Mouse (Mus musculus) neutrophil, adult 65 days (primary cell): ENCODE results near the gene Nufip2. TPM values are rescaled to one million over a fixed set of nuclear protein-coding genes. Genes with fewer than 3 reads are reported as not detected.

Source experiments
- total RNA-seq: library from RNA; stranded (reverse); gene quantifications from 2 replicates; pipeline ENCODE4 v1.2.4, GENCODE M21; 2023

The Nufip2 gene
- 91.1 and 115 TPM in 2 replicates for total RNA-seq

DNA sequence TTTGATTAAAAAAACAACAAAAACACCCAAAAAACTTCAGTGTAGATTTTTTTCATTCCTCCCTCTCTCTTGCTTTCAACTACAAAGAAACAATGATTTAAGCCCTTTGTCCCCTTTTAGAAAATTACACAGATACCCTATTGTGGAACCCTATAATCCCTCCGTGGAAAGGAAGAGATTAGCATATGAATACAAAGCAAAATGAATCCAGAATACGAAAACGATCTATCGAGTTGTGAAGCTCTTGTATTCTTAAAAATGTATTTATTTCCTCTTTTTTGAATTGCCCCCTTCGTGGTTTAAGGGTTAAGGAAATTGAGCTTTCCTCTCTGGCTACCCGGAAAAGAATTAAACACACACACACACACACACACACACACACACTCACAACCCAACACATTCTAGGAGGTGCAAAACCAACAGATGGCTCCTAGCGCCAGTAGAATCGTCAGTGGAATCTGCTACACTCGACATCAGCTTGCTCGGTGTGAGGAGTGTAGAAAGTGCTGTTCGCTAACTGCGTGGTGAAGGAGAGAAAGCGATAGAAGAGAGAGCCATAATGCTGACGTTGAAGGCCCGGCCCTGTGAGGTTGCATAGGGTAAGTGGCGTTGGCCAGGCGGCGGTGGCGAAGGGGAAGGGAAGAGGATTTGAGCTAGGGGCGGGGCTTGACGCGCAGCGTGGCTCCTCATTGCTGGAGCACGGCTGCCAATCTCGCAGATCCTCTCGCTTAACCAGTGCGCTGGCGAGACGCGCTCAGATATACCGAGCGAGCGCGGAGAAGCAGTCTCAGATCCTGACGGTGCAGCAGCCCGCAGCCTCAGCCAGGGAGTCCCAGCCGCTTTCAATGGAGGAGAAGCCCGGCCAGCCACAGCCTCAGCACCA, at the start of gene Nufip2:
Nufip2 (plus strand) TSS at position 773 of the 883 bp plus-strand sequence.

DNA sequence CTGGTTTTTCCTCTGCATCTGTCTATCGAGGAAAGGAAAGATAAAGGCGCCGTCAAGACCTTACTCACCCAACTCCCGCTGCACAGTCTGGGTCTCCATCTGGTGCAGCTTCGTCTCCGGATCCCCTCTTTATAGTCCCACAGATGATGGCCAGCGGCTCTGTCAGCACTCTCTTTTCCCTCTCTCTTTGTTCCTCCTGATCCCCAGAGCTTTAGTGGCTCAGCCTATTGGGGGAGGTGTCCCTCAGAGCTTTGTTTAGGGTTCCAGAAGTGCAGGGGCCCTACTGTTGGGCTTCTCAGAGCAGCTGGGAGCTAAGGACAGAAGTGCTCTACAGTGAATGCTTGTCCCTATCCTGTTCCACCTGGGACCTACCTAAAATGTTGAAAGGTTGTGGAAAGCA, 39.2 kb downstream of the Nufip2 start, which contains the start of gene Cryba1:
Cryba1 (minus strand) TSS at position 101 of the 400 bp plus-strand sequence.

DNA sequence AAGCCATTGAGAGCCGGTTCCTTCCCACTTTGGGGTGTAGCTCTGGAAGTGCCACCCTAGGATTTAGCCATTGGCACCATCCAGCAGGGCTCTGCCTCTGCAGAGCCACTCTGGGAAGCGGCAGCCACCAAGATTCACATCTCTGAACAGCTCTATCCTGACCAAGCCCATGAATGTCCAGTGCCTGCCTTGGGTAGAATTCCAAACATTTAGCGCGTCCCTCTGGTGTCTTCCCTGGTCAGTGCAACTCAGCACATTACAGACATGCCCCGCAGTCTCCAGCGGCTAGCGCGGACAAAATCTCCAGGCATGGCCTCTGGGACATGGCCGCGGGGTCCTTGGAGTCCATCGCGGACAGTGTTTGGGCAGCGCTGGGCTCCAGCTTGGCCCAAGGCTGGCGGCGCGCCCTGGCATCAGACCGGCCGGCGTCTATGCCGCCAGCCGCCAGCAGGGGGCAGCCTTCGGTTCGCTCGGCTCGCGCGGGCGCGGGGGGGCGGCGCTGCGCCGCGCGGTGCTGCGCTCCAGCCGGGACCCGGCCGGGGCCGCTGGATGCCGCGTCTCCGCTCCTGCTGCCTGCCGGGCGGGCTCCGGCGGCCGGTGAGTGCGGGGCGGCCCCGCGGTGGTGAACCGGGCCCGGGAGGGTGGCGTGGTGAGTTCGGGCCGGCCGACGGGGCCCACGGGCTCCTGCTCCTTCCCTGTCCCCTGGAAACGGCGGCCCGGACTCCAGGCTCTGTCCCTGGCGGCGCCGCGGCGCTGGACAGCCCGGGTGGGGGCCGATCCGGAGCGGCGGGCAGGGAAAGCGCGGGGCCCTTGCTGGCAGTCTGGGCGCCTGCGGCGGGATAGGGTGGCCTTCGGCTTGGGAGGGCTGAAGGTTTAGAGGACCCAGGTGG, 77.1 kb downstream of the Nufip2 start, which contains the start of gene Myo18a:
Myo18a (plus strand) TSS at position 464 of the 890 bp plus-strand sequence.

DNA sequence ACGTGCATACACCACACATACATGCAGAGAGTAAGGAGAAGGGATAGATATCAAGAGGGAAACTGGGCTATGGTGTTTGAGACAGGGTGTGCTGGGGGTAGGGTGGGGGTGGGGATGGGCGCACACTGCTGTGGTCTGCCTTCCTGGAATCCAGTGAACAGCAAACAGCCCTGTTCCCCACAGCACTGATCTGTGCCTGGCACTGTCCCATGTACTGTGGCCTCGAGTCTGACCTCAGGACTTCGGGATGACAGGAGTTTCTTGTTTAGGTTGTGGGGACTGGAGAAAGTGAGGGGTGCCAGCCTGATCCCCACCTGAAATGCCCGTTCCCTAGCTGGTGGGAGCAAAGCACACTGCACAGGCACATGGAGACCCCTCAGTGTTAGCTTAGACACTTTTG, 101.8 kb downstream of the Nufip2 start, which contains the start of gene Gm10277:
Gm10277 (minus strand) TSS at position 41 of the 400 bp plus-strand sequence.

Other genes starting within 250 kb of the Nufip2 start
- gene Coro6, start 223.7 kb upstream of the Nufip2 start, total RNA-seq = 0.23 and 0.38 TPM in 2 replicates
- gene Ankrd13b, start 196.5 kb upstream of the Nufip2 start, total RNA-seq = 1.2 and 2.9 TPM in 2 replicates
- gene Git1, start 192.6 kb upstream of the Nufip2 start, total RNA-seq = 26.8 and 36.2 TPM in 2 replicates
- 12.1 and 18.4 TPM in 2 replicates for gene Abhd15, start 171.0 kb upstream of the Nufip2 start, total RNA-seq
- gene Trp53i13, start 170.2 kb upstream of the Nufip2 start, total RNA-seq = 9.0 and 17.6 TPM in 2 replicates
- 1.3 and 2.0 TPM in 2 replicates for gene Gm10392, start 167.0 kb upstream of the Nufip2 start, total RNA-seq
- 35.8 and 42.5 TPM in 2 replicates for gene Taok1, start 78.3 kb upstream of the Nufip2 start, total RNA-seq
- gene Cryba1, start 39.1 kb downstream of the Nufip2 start, total RNA-seq = not detected in 2 replicates
- 59.6 and 87.1 TPM in 2 replicates for gene Myo18a, start 77.1 kb downstream of the Nufip2 start, total RNA-seq
- not detected in 2 replicates for gene Gm10277, start 101.6 kb downstream of the Nufip2 start, total RNA-seq
- not detected in 2 replicates for gene Pipox, start 207.9 kb downstream of the Nufip2 start, total RNA-seq
- not detected in 2 replicates for gene Sez6, start 244.6 kb downstream of the Nufip2 start, total RNA-seq